In genomic region chr12:76532926-76533376, GRCm38 (mm10) we compare ENCODE assay signal across 8 mouse cellular contexts. TPM values are rescaled to one million over a fixed set of nuclear protein-coding genes. Genes with fewer than 3 reads are reported as not detected.
A peak's percentile ranks its signal among the peaks of the same experiment; 100 is the strongest.
DNase-seq lines count a peak whose midpoint lies in the region; ATAC-seq and TF ChIP-seq lines count a peak whose summit lies in the region.

No protein-coding gene starts in this region.

- TF ChIP-seq CTCF in lung, adult 2 months (IDR thresholded peaks at IDR 0.05; ENCODE audit: insufficient read depth, low read length), result no peak

- no peaks in the 10 kb centered on the region for H3K9me3 ChIP-seq in hindbrain, embryonic 14.5 days (ENCODE audit: control insufficient read depth, low read length)
- H3K9me3 ChIP-seq in midbrain, embryonic 12.5 days, result no peaks in the 10 kb centered on the region

- DNase-seq in lung, adult 2 months, result no peak
- DNase-seq in lung, adult 18-20 months, result no peak
- no peak for DNase-seq in hindbrain, embryonic 14.5 days (ENCODE audit: low spot score)
- DNase-seq in layer of hippocampus, postnatal 25 days (ENCODE audit: extremely low spot score in 1 of 2, low spot score in 1 of 2), result no peak
- no peak for DNase-seq in urinary bladder, postnatal 36 days (ENCODE audit: low spot score in 2 of 2)

- peaks cover 2% of the 10 kb centered on the region; the same call in 1 of the 2 replicates for H3K4me1 ChIP-seq in lung, adult 2 months (ENCODE audit: control insufficient read depth, insufficient read depth, low read length)
- peaks cover 16% of the 10 kb centered on the region for H3K4me1 ChIP-seq in brown adipose tissue, adult 24 weeks (ENCODE audit: control insufficient read depth, insufficient read depth, insufficient read length, low read length)
- H3K4me1 ChIP-seq in hindbrain, embryonic 14.5 days (replicated peaks; ENCODE audit: control insufficient read depth, insufficient read depth, low read length), result peaks cover 13% of the 10 kb centered on the region
- peaks cover 19% of the 10 kb centered on the region for H3K4me1 ChIP-seq in midbrain, embryonic 12.5 days

- peak overlapping the region; percentile 67 for H3K4me3 ChIP-seq in lung, adult 2 months (replicated peaks; ENCODE audit: extremely low read depth, low read depth, low read length)
- peak overlapping the region; percentile 70 for H3K4me3 ChIP-seq in brown adipose tissue, adult 24 weeks (ENCODE audit: insufficient read depth, low read depth, low read length)
- peak overlapping the region; percentile 44 for H3K4me3 ChIP-seq in hindbrain, embryonic 14.5 days (replicated peaks; ENCODE audit: low read length)
- H3K4me3 ChIP-seq in midbrain, embryonic 12.5 days, result peak overlapping the region; percentile 65

- H3K36me3 ChIP-seq in hindbrain, embryonic 14.5 days (replicated peaks; ENCODE audit: control insufficient read depth, insufficient read depth), result no peaks in the 10 kb centered on the region
- H3K36me3 ChIP-seq in midbrain, embryonic 12.5 days, result no peaks in the 10 kb centered on the region

- 1% methylated on average over 31 of the region's 31 CpGs for WGBS in lung, adult 2 months
- WGBS in hindbrain, embryonic 14.5 days, result under 1% methylated on average over 31 of the region's 31 CpGs
- WGBS in midbrain, embryonic 12.5 days, result under 1% methylated on average over 31 of the region's 31 CpGs

- TF ChIP-seq POLR2A in lung, adult 2 months (IDR thresholded peaks at IDR 0.05; ENCODE audit: borderline replicate concordance, extremely low read depth, low read depth, low read length), result no peak

- peaks cover 65% of the 10 kb centered on the region for H3K27me3 ChIP-seq in hindbrain, embryonic 14.5 days (ENCODE audit: control insufficient read depth, insufficient read depth, low read length)
- peaks cover 84% of the 10 kb centered on the region for H3K27me3 ChIP-seq in midbrain, embryonic 12.5 days

- H3K4me2 ChIP-seq in hindbrain, embryonic 14.5 days (replicated peaks), result peak overlapping the region; percentile 91
- H3K4me2 ChIP-seq in midbrain, embryonic 12.5 days (replicated peaks), result peak overlapping the region; percentile 95

- H3K27ac ChIP-seq in brown adipose tissue, adult 24 weeks (replicated peaks; ENCODE audit: low read depth, low read length), result peak overlapping the region; percentile 71
- no peak overlapping the region for H3K27ac ChIP-seq in hindbrain, embryonic 14.5 days
- no peak overlapping the region for H3K27ac ChIP-seq in midbrain, embryonic 12.5 days (replicated peaks)

- ATAC-seq in hindbrain, embryonic 14.5 days (ENCODE audit: low FRiP score), result peak; percentile 44; the same call in 1 of the 2 replicates
- no peak for ATAC-seq in midbrain, embryonic 12.5 days (ENCODE audit: low FRiP score, low read depth)
- no peak for ATAC-seq in erythroid progenitor cell, adult 5-6 weeks (replicated peaks; ENCODE audit: low FRiP score, poor library complexity, severe bottlenecking)

- H3K9ac ChIP-seq in hindbrain, embryonic 14.5 days, result peak overlapping the region; percentile 59
- H3K9ac ChIP-seq in midbrain, embryonic 12.5 days (replicated peaks), result peak overlapping the region; percentile 57

RNA-seq across cellular contexts. Expression of gene Plekhg3, which starts 2.3 kb away (rescaled TPM):
- 19.5 and 20.4 TPM in 2 replicates for polyA plus RNA-seq in lung, adult 2 months (2012; rRNA removed)
- polyA plus RNA-seq in brown adipose tissue, adult 24 weeks (2012; ENCODE audit: insufficient read depth, insufficient read length, missing spikeins), result 6.3 and 6.5 TPM in 2 replicates
- 1.3 and 1.6 TPM in 2 replicates for polyA plus RNA-seq in hindbrain, embryonic 14.5 days (2014; fragmentation: Nextera tagmentation; extraction: Ambion mirVana)
- 1.3 and 1.8 TPM in 2 replicates for polyA plus RNA-seq in midbrain, embryonic 12.5 days (2016; fragmentation: Nextera tagmentation; extraction: Ambion mirVana)
- total RNA-seq in layer of hippocampus, postnatal 25 days (2021), result 10 to 100 TPM; 23.2 to 27.5 TPM
- total RNA-seq in erythroid progenitor cell, adult 5-6 weeks (2015; ENCODE audit: low replicate concordance), result 1.8 and 4.6 TPM in 2 replicates
- total RNA-seq in erythroid progenitor cell, adult 5-6 weeks (2017; ENCODE audit: low replicate concordance), result 2.4 and 3.4 TPM in 2 replicates
